Mouse (Mus musculus): ENCODE data around the gene Smok3a. TPM values are rescaled to one million over a fixed set of nuclear protein-coding genes. Genes with fewer than 3 reads are reported as not detected.

Smok3a gene
- polyA plus RNA-seq, 1 experiment from 2014 or later, result not detected

GRCm38 (mm10) chr5:138073803-138074202 lies 52.7 kb downstream of the Smok3a start:
- H3K9me3 ChIP-seq (replicated peaks; ENCODE audit: low read length), result no peaks in the 10 kb centered on the region
- H3K27ac ChIP-seq, result no peak overlapping the region
- no peaks in the 10 kb centered on the region for H3K27me3 ChIP-seq (ENCODE audit: insufficient read depth, low read length)
- no peak overlapping the region for H3K4me3 ChIP-seq (replicated peaks; ENCODE audit: low read depth, low read length)
- WGBS, result 85% methylated on average over 4 of the region's 4 CpGs
- no peak for ATAC-seq (replicated peaks; ENCODE audit: low FRiP score, low read depth)
- H3K36me3 ChIP-seq (ENCODE audit: insufficient read depth, low read length), result no peaks in the 10 kb centered on the region
- TF ChIP-seq CTCF (IDR thresholded peaks at IDR 0.05; ENCODE audit: low read depth), result no peak
- no peak overlapping the region for H3K4me2 ChIP-seq (ENCODE audit: low read length)
- H3K9ac ChIP-seq (ENCODE audit: low read depth, low read length), result no peak overlapping the region
- H3K4me1 ChIP-seq (replicated peaks; ENCODE audit: insufficient read depth, low read length), result no peaks in the 10 kb centered on the region
- no peak for DNase-seq (ENCODE audit: low spot score)

GRCm38 (mm10) chr5:138075684-138076083 lies 54.6 kb downstream of the Smok3a start:
- TF ChIP-seq CTCF (IDR thresholded peaks at IDR 0.05; ENCODE audit: low read depth), result no peak
- DNase-seq (ENCODE audit: low spot score) (no peak), ATAC-seq (replicated peaks; ENCODE audit: low FRiP score, low read depth) (no peak)
- H3K27ac ChIP-seq, result no peak overlapping the region
- H3K36me3 ChIP-seq (ENCODE audit: insufficient read depth, low read length), result no peaks in the 10 kb centered on the region
- no peaks in the 10 kb centered on the region for H3K9me3 ChIP-seq (replicated peaks; ENCODE audit: low read length)
- H3K4me1 ChIP-seq (replicated peaks; ENCODE audit: insufficient read depth, low read length), result no peaks in the 10 kb centered on the region
- H3K4me3 ChIP-seq (replicated peaks; ENCODE audit: low read depth, low read length), result no peak overlapping the region
- 71% methylated on average over 3 of the region's 3 CpGs for WGBS
- H3K9ac ChIP-seq (ENCODE audit: low read depth, low read length), result no peak overlapping the region
- H3K27me3 ChIP-seq (ENCODE audit: insufficient read depth, low read length), result no peaks in the 10 kb centered on the region
- H3K4me2 ChIP-seq (ENCODE audit: low read length), result no peak overlapping the region

- Histone ChIP-seq H3K9ac (ENCODE audit: low read depth, low read length) (no peak overlapping the region), H3K4me1 (replicated peaks; ENCODE audit: insufficient read depth, low read length) (no peaks in the 10 kb centered on the region), H3K27ac (no peak overlapping the region), H3K36me3 (ENCODE audit: insufficient read depth, low read length) (no peaks in the 10 kb centered on the region), H3K9me3 (replicated peaks; ENCODE audit: low read length) (no peaks in the 10 kb centered on the region), H3K4me3 (replicated peaks; ENCODE audit: low read depth, low read length) (no peak overlapping the region), H3K27me3 (ENCODE audit: insufficient read depth, low read length) (no peaks in the 10 kb centered on the region), H3K4me2 (ENCODE audit: low read length) (no peak overlapping the region)
- no peak for TF ChIP-seq CTCF (IDR thresholded peaks at IDR 0.05; ENCODE audit: low read depth)
- 63% methylated on average over 2 of the region's 2 CpGs for WGBS
- ATAC-seq (replicated peaks; ENCODE audit: low FRiP score, low read depth) (no peak), DNase-seq (ENCODE audit: low spot score) (no peak)
These were observed 55.1 kb downstream of the Smok3a start for GRCm38 (mm10) chr5:138076148-138076547.

GRCm38 (mm10) chr5:138080456-138080855 lies 59.4 kb downstream of the Smok3a start:
- Histone ChIP-seq H3K4me1 (replicated peaks; ENCODE audit: insufficient read depth, low read length) (no peaks in the 10 kb centered on the region), H3K4me3 (replicated peaks; ENCODE audit: low read depth, low read length) (no peak overlapping the region), H3K4me2 (ENCODE audit: low read length) (no peak overlapping the region), H3K27me3 (ENCODE audit: insufficient read depth, low read length) (no peaks in the 10 kb centered on the region), H3K9ac (ENCODE audit: low read depth, low read length) (no peak overlapping the region), H3K27ac (no peak overlapping the region), H3K36me3 (ENCODE audit: insufficient read depth, low read length) (no peaks in the 10 kb centered on the region), H3K9me3 (replicated peaks; ENCODE audit: low read length) (no peaks in the 10 kb centered on the region; the same call in 1 of the 2 replicates)
- DNase-seq (ENCODE audit: low spot score) (no peak), ATAC-seq (replicated peaks; ENCODE audit: low FRiP score, low read depth) (no peak)
- WGBS, result 87% methylated on average over 5 of the region's 5 CpGs
- no peak for TF ChIP-seq CTCF (IDR thresholded peaks at IDR 0.05; ENCODE audit: low read depth)

GRCm38 (mm10) chr5:138081446-138081845 lies 60.4 kb downstream of the Smok3a start:
- H3K4me1 ChIP-seq (replicated peaks; ENCODE audit: insufficient read depth, low read length), result 0 out of 2 replicates have a peak, but pooled peaks cover 4% of the 10 kb centered on the region
- H3K36me3 ChIP-seq (ENCODE audit: insufficient read depth, low read length), result no peaks in the 10 kb centered on the region
- WGBS, result 83% methylated on average over 9 of the region's 9 CpGs
- H3K9me3 ChIP-seq (replicated peaks; ENCODE audit: low read length), result no peaks in the 10 kb centered on the region; the same call in 1 of the 2 replicates
- no peak overlapping the region for H3K4me2 ChIP-seq (ENCODE audit: low read length)
- ATAC-seq (replicated peaks; ENCODE audit: low FRiP score, low read depth) (no peak), DNase-seq (ENCODE audit: low spot score) (no peak)
- no peak overlapping the region for H3K9ac ChIP-seq (ENCODE audit: low read depth, low read length)
- no peak overlapping the region for H3K4me3 ChIP-seq (replicated peaks; ENCODE audit: low read depth, low read length)
- H3K27me3 ChIP-seq (ENCODE audit: insufficient read depth, low read length), result no peaks in the 10 kb centered on the region
- H3K27ac ChIP-seq, result no peak overlapping the region
- no peak for TF ChIP-seq CTCF (IDR thresholded peaks at IDR 0.05; ENCODE audit: low read depth)

- TF ChIP-seq CTCF (IDR thresholded peaks at IDR 0.05; ENCODE audit: low read depth), result no peak
- DNase-seq (ENCODE audit: low spot score) (no peak), ATAC-seq (replicated peaks; ENCODE audit: low FRiP score, low read depth) (no peak)
- Histone ChIP-seq H3K27ac (no peak overlapping the region), H3K9me3 (replicated peaks; ENCODE audit: low read length) (no peaks in the 10 kb centered on the region; the same call in 1 of the 2 replicates), H3K4me3 (replicated peaks; ENCODE audit: low read depth, low read length) (no peak overlapping the region), H3K27me3 (ENCODE audit: insufficient read depth, low read length) (no peaks in the 10 kb centered on the region), H3K9ac (ENCODE audit: low read depth, low read length) (no peak overlapping the region), H3K36me3 (ENCODE audit: insufficient read depth, low read length) (no peaks in the 10 kb centered on the region), H3K4me1 (replicated peaks; ENCODE audit: insufficient read depth, low read length) (0 out of 2 replicates have a peak, but pooled peaks cover 9% of the 10 kb centered on the region), H3K4me2 (ENCODE audit: low read length) (no peak overlapping the region)
- 59% methylated on average over 2 of the region's 2 CpGs for WGBS
These were observed 62.3 kb downstream of the Smok3a start for GRCm38 (mm10) chr5:138083318-138083900.

GRCm38 (mm10) chr5:138083936-138084335 lies 62.9 kb downstream of the Smok3a start:
- Histone ChIP-seq H3K9me3 (replicated peaks; ENCODE audit: low read length) (no peaks in the 10 kb centered on the region; the same call in 1 of the 2 replicates), H3K4me1 (replicated peaks; ENCODE audit: insufficient read depth, low read length) (0 out of 2 replicates have a peak, but pooled peaks cover 9% of the 10 kb centered on the region), H3K4me3 (replicated peaks; ENCODE audit: low read depth, low read length) (no peak overlapping the region), H3K36me3 (ENCODE audit: insufficient read depth, low read length) (no peaks in the 10 kb centered on the region), H3K27ac (no peak overlapping the region), H3K4me2 (ENCODE audit: low read length) (no peak overlapping the region), H3K27me3 (ENCODE audit: insufficient read depth, low read length) (no peaks in the 10 kb centered on the region), H3K9ac (ENCODE audit: low read depth, low read length) (no peak overlapping the region)
- WGBS, result 92% methylated on average over 2 of the region's 2 CpGs
- TF ChIP-seq CTCF (IDR thresholded peaks at IDR 0.05; ENCODE audit: low read depth), result no peak
- no peak for DNase-seq (ENCODE audit: low spot score)
- no peak for ATAC-seq (replicated peaks; ENCODE audit: low FRiP score, low read depth)

Other genes starting within 250 kb of the Smok3a start
- 28.8 and 32.4 TPM in 2 replicates for gene Ppp1r35, start 242.4 kb upstream of the Smok3a start, polyA plus RNA-seq (2015; fragmentation: Nextera tagmentation; extraction: Ambion mirVana)
- 11.6 and 12.3 TPM in 2 replicates for gene Mepce, start 233.6 kb upstream of the Smok3a start, polyA plus RNA-seq (2015; fragmentation: Nextera tagmentation; extraction: Ambion mirVana)
- gene Zcwpw1, start 233.5 kb upstream of the Smok3a start, polyA plus RNA-seq (2015; fragmentation: Nextera tagmentation; extraction: Ambion mirVana), result 14.5 and 15.7 TPM in 2 replicates
- 0.69 and 0.70 TPM in 2 replicates for gene Pilra, start 185.0 kb upstream of the Smok3a start, polyA plus RNA-seq (2015; fragmentation: Nextera tagmentation; extraction: Ambion mirVana)
- gene Pilrb1, start 163.2 kb upstream of the Smok3a start, polyA plus RNA-seq (2015; fragmentation: Nextera tagmentation; extraction: Ambion mirVana), result 0.39 and 0.45 TPM in 2 replicates
- 0.16 and 0.84 TPM in 2 replicates for gene Pilrb2, start 149.4 kb upstream of the Smok3a start, polyA plus RNA-seq (2015; fragmentation: Nextera tagmentation; extraction: Ambion mirVana)
- gene Cyp3a13, start 99.6 kb upstream of the Smok3a start, polyA plus RNA-seq (2015; fragmentation: Nextera tagmentation; extraction: Ambion mirVana), result 0.13 and 0.20 TPM in 2 replicates
- 0.03 and 0.09 TPM in 2 replicates for gene Gjc3, start 58.2 kb upstream of the Smok3a start, polyA plus RNA-seq (2015; fragmentation: Nextera tagmentation; extraction: Ambion mirVana)
- 0.09 and 0.22 TPM in 2 replicates for gene Azgp1, start 39.7 kb upstream of the Smok3a start, polyA plus RNA-seq (2015; fragmentation: Nextera tagmentation; extraction: Ambion mirVana)
- gene Smok3b, start 168 bp downstream of the Smok3a start, polyA plus RNA-seq (2015; fragmentation: Nextera tagmentation; extraction: Ambion mirVana), result not detected in 2 replicates
- not detected in 2 replicates for gene Smok3c, start 31.9 kb downstream of the Smok3a start, polyA plus RNA-seq (2015; fragmentation: Nextera tagmentation; extraction: Ambion mirVana)
- 17.2 and 17.8 TPM in 2 replicates for gene Zkscan1, start 63.8 kb downstream of the Smok3a start, polyA plus RNA-seq (2015; fragmentation: Nextera tagmentation; extraction: Ambion mirVana)
- gene Zscan21, start 95.6 kb downstream of the Smok3a start, polyA plus RNA-seq (2015; fragmentation: Nextera tagmentation; extraction: Ambion mirVana), result 45.3 and 49.6 TPM in 2 replicates
- gene Zfp113, start 134.5 kb downstream of the Smok3a start, polyA plus RNA-seq (2015; fragmentation: Nextera tagmentation; extraction: Ambion mirVana), result 13.2 and 16.8 TPM in 2 replicates
- 240 and 262 TPM in 2 replicates for gene Cops6, start 139.8 kb downstream of the Smok3a start, polyA plus RNA-seq (2015; fragmentation: Nextera tagmentation; extraction: Ambion mirVana)
- 13.0 and 13.1 TPM in 2 replicates for gene Ap4m1, start 150.7 kb downstream of the Smok3a start, polyA plus RNA-seq (2015; fragmentation: Nextera tagmentation; extraction: Ambion mirVana)
- 119 and 136 TPM in 2 replicates for gene Mcm7, start 151.2 kb downstream of the Smok3a start, polyA plus RNA-seq (2015; fragmentation: Nextera tagmentation; extraction: Ambion mirVana)
- 49.8 and 54.8 TPM in 2 replicates for gene Taf6, start 166.2 kb downstream of the Smok3a start, polyA plus RNA-seq (2015; fragmentation: Nextera tagmentation; extraction: Ambion mirVana)
- 42.2 and 43.9 TPM in 2 replicates for gene Cnpy4, start 166.2 kb downstream of the Smok3a start, polyA plus RNA-seq (2015; fragmentation: Nextera tagmentation; extraction: Ambion mirVana)
- 11.4 and 12.8 TPM in 2 replicates for gene Mblac1, start 173.1 kb downstream of the Smok3a start, polyA plus RNA-seq (2015; fragmentation: Nextera tagmentation; extraction: Ambion mirVana)
- 0.22 and 0.36 TPM in 2 replicates for gene Nxpe5, start 204.6 kb downstream of the Smok3a start, polyA plus RNA-seq (2015; fragmentation: Nextera tagmentation; extraction: Ambion mirVana)
- gene Lamtor4, start 234.2 kb downstream of the Smok3a start, polyA plus RNA-seq (2015; fragmentation: Nextera tagmentation; extraction: Ambion mirVana), result 77.6 and 87.0 TPM in 2 replicates
- 3.2 and 4.3 TPM in 2 replicates for gene BC037034, start 242.8 kb downstream of the Smok3a start, polyA plus RNA-seq (2015; fragmentation: Nextera tagmentation; extraction: Ambion mirVana)